Mouse (Mus musculus) liver, postnatal 0 days (tissue): Measurements from ENCODE around the gene Gm21083.
"Not testable (repeated sequence)": the region's sequence is repeated elsewhere in the genome, so short reads cannot be mapped to it uniquely, and the experiment has no call there.

Source experiments
- CTCF ChIP-seq: sonication (generic); IDR thresholded peaks from 2 replicates; pipeline ENCODE4 v1.5.1; 2016; ENCODE audit warnings: antibody characterized with exemption, low read depth
- EP300 ChIP-seq: IDR thresholded peaks from 2 replicates; pipeline ENCODE4 v1.6.1; 2016; ENCODE audit warnings: antibody characterized with exemption, low read depth, mild to moderate bottlenecking

DNA sequence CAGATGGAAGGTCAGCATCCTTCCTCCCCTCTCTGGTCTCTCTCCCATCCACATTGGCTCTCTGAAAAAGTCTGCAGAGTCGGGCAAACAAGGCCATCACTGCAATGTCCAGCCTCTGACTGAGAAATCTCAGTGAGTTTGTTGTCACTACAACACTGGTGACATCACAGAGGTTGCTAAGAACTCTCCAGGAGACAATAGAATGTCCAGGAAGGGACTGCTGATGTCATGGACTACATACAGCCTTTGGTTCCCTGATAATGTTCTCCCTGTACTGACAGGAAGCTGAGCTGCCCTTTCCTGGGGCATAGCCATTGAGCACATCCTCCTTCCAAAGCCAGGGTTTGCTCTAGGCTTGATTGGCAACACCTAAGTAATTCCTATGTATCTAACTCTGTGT is 48.0 kb upstream of the Gm21083 start, which contains the start of gene Gm21190:
- not testable (repeated sequence) for TF ChIP-seq CTCF, EP300
